Mouse (Mus musculus) layer of hippocampus, postnatal 14 days (tissue): ENCODE measurements around the gene Ankub1. TPM values are rescaled to one million over a fixed set of nuclear protein-coding genes. Genes with fewer than 3 reads are reported as not detected.

Experiments
- DNase-seq, 2 experiments: peaks; one replicate each; pipeline ENCODE4 v3.0.0; 2021 to 2022; ENCODE audit warnings: low spot score in 2 of 2, mixed read lengths in 1 of 2
- microRNA-seq, 2 experiments: library from miRNA; unstranded; fragments of <30 nt; microRNA quantifications; one replicate each; pipeline ENCODE4 v1.2.0; 2021
- total RNA-seq, 2 experiments: library from RNA; stranded (reverse); gene quantifications; 2 replicates each; pipeline ENCODE4 v1.2.3; 2021

The Ankub1 gene
- total RNA-seq, 2 experiments from 2014 or later, result 1.3 to 1.7 TPM

DNA sequence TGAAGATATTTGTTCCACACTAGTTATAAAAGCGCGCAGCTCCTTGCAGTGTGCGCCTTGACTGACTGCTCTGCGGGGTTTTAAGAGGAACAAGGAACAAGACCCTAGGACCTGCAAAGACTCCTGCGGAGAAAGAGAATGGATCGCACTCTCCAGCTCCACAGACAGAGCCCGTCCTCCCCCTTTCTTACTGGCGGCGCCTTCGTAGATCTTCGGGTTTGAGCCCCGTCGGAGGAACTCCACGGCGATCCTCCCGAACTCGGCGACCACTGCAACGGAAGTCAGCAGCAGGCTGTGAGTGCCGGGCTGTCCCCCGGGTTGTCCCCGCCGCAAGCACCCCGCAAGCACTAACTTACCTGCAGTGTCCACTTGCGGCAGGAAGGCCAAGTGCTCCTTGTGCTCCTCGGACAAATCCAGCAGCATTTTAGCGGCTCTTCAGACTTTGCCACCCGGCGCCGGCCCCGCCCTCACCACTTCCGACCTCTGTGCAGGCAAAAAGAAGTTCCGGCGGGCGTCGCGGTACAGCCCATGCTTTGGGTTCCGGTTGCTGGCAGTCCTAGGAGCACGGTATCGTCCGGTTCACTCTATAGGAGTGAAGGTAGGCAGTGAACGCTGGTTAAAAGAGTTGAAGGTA is 41.3 kb downstream of the Ankub1 start, which contains the start of gene Commd2:
Gene Commd2 (minus strand): TSS at position 485 of the 634 bp plus-strand sequence.
- DNase-seq, result peak; percentile 90 to 92

GRCm38 (mm10) chr3:57643191-57643590 is 49.4 kb downstream of the Ankub1 start:
- no peak for DNase-seq

DNA sequence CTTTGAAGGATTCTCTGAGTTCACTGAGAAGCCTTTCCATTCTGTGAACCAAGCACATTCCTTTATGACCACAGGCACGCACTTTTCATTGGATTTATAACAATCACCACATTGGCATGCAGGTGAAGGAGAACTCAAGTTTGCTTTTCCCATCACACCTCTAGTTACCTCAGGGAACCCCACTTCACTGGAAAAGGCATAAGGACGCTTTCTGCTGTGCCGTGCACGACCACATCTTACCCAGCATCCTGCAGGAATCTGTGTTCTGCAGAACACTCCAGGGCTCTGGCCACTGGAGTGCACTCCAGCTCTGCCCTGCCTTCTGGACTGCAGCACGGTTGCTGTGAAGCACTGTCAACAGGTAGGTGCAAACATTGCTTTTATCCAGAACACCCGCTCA is 55.0 kb downstream of the Ankub1 start:
- no peak for DNase-seq

- peak; percentile 14 to 29 for DNase-seq
These were observed 57.7 kb downstream of the Ankub1 start for GRCm38 (mm10) chr3:57634763-57635487.

GRCm38 (mm10) chr3:57626954-57627513 is 65.6 kb downstream of the Ankub1 start:
- no peak for DNase-seq

- DNase-seq, result peak; percentile 70 to 79
These were observed 67.2 kb downstream of the Ankub1 start for GRCm38 (mm10) chr3:57625275-57625997.

DNA sequence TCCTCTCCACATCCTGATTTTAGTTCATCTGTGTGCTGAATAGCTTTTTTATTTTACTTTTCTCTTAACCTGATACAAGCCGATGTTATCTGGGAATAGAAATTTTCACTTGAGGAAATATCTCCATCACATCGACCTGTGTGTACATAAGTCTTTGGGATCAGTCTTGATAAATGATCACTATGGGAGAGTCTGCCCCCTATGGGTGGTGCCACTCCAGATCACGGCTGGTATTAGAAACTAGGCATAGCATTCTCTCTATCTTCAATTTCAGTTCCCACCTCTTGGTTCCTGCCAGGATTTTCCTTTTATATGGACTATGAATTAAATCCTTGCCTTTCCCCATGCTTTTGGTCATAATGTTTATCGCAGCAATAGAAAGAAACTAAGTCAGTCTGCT is 72.9 kb downstream of the Ankub1 start:
- DNase-seq, result no peak

- DNase-seq, result no peak
These were observed 76.9 kb downstream of the Ankub1 start for GRCm38 (mm10) chr3:57615652-57616051.

GRCm38 (mm10) chr3:57612430-57612997 is 80.1 kb downstream of the Ankub1 start:
- no peak for DNase-seq

DNA sequence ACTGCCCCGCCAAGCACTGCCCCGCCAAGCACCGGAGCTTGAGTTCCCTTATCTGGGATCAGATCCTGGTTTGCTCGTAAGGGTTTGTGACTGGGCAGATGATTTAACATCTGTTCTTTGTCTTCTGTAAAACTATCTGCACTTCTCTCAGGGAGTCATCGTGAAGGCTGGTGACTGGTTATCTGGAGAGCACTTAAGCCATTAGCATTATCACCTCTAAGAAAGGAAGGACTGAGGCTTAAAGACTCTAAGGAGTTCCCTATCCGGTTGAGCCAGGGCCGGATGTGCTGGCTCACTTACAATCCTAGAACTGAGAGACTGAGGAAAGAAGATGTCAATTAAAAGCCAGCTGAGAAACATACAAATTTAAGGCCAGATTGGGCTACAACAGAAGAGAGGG is 80.8 kb downstream of the Ankub1 start:
- DNase-seq, result no peak

Small RNA genes lying within 50 kb of the gene (microRNA-seq; reads per million reads assigned to microRNA genes)
- gene Mir6377, result 0 reads per million in 2 experiments

Other genes with a start within 250 kb of the Ankub1 start
- gene Wwtr1, start 116.9 kb downstream of the Ankub1 start, total RNA-seq, result 10 to 100 TPM; 20.3 to 22.0 TPM
- 10 to 100 TPM; 20.5 to 24.7 TPM for gene Commd2, start 41.1 kb downstream of the Ankub1 start, total RNA-seq
- gene Rnf13, start 43.3 kb upstream of the Ankub1 start, total RNA-seq, result 10 to 100 TPM; 76.8 to 79.6 TPM
- gene Pfn2, start 155.3 kb upstream of the Ankub1 start, total RNA-seq, result 100 to 1,000 TPM; 584 to 601 TPM